Mouse (Mus musculus) cerebellum, adult 2 months (tissue): ENCODE data around the gene Zfhx3. TPM values are rescaled to one million over a fixed set of nuclear protein-coding genes. Genes with fewer than 3 reads are reported as not detected.

Experiments
- DNase-seq, 2 experiments: peaks; one replicate each; pipeline ENCODE4 v3.0.0; 2021
- H3K27ac ChIP-seq: fragments of 200-500 bp; 2 replicates; pipeline ENCODE4 v1.5.1; 2012; ENCODE audit warnings: low read length, control low read depth, inconsistent platforms; ENCODE audit not compliant: insufficient read depth
- H3K27me3 ChIP-seq: fragments of 200-500 bp; 2 replicates; pipeline ENCODE4 v1.6.1; 2012; ENCODE audit warnings: inconsistent platforms, mild to moderate bottlenecking, low read length, moderate library complexity; ENCODE audit not compliant: control insufficient read depth, insufficient read depth
- H3K4me1 ChIP-seq: fragments of 200-500 bp; 2 replicates; pipeline ENCODE4 v1.6.1; 2011; ENCODE audit warnings: low read length; ENCODE audit not compliant: control insufficient read depth, insufficient read depth
- H3K4me3 ChIP-seq: fragments of 200-500 bp; replicated peaks from 2 replicates; pipeline ENCODE3; 2011; ENCODE audit warnings: mild to moderate bottlenecking, low read depth, low read length, control low read depth; ENCODE audit not compliant: insufficient read depth
- CTCF ChIP-seq: fragments of 200-500 bp; IDR thresholded peaks from 2 replicates; pipeline ENCODE4 v1.5.1; 2011; ENCODE audit warnings: low read depth, mild to moderate bottlenecking, control low read depth, low read length, moderate library complexity, borderline replicate concordance; ENCODE audit not compliant: insufficient read depth
- POLR2A ChIP-seq: fragments of 200-500 bp; IDR thresholded peaks from 2 replicates; pipeline ENCODE4 v1.6.1; 2011; ENCODE audit warnings: low read length, control low read depth, borderline replicate concordance; ENCODE audit not compliant: insufficient read depth
- WGBS: fragments of 180-500 bp; shearing (Covaris S2); methylation state at CpG from one replicate; pipeline ENCODE4 v1.1.7; 2018; 5-methylcytosine and 5-hydroxymethylcytosine counted together
- polyA plus RNA-seq: library from polyadenylated mRNA; depleted of rRNA; stranded (reverse); fragments of >200 nt; gene quantifications from 2 replicates; pipeline ENCODE4 v1.2.3, GENCODE M21; 2012

The Zfhx3 gene
- polyA plus RNA-seq, 1 experiment = 3.3 TPM

DNA sequence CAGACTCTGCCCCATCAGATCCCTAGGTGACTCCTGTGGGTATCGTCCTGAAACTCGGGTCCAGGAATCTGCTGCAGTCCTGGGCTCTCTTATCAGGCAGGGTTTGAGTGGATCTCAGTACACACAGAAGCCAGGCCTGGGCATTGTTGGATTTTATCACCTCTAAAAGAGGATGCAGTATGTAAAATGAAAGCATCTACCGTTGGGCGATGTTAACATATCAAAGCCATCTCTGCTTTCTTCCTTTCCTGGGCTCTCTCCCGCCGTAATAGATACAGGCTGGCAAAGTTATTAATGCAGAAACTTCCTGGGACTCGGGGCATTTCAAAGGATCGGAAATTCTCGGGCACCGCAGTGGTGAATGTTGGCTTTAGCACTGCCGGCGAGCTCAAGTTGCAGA, 537.7 kb downstream of the Zfhx3 start:
- no peaks in the 10 kb centered on the region for H3K4me1 ChIP-seq
- TF ChIP-seq CTCF = no peak
- no peak for TF ChIP-seq POLR2A
- H3K4me3 ChIP-seq = no peak overlapping the region
- no peak overlapping the region for H3K27ac ChIP-seq
- no peak for DNase-seq
- 79% methylated on average over 12 of the region's 12 CpGs for WGBS
- H3K27me3 ChIP-seq = peaks cover 1% of the 10 kb centered on the region; the same call in 1 of the 2 replicates

DNA sequence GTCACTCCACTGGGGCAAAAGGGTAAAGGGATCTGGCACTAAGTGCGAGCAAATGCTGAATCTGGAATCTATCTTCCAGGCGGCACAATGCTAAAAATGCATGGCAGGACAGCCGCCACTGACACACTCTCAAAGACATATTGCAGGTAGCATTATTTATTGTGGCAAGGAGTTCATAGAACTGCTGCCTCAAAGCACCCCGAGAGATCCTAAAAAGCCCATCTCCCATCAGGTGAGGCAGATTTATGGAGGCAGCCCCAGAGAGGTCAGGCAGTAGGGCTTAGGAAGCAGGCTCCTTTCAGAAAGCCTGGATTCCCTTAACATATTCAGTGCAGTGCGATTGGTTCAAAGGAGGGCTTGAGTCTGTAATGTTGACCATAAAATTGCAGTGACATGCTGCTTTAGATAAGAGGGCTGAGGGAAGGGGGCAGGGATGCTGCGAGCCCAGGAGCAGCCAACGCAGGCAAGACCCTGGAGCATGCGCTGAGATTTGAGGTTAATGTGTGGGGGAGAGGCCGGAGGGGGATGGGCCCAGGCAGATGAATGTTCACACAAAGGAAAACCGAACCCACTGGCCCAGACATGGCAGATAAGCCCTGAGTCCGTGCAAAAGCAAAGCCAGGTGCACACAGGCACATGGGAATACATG, 538.8 kb downstream of the Zfhx3 start:
- no peaks in the 10 kb centered on the region for H3K4me1 ChIP-seq
- DNase-seq = no peak
- H3K27ac ChIP-seq = no peak overlapping the region
- no peak for TF ChIP-seq CTCF
- no peak for TF ChIP-seq POLR2A
- peaks cover 1% of the 10 kb centered on the region; the same call in 1 of the 2 replicates for H3K27me3 ChIP-seq
- H3K4me3 ChIP-seq = no peak overlapping the region
- 49% methylated on average over 11 of the region's 11 CpGs for WGBS

- no peak overlapping the region for H3K4me3 ChIP-seq
- no peak for DNase-seq
- WGBS = 50% methylated on average over 12 of the region's 12 CpGs
- H3K27me3 ChIP-seq = no peaks in the 10 kb centered on the region
- no peak for TF ChIP-seq POLR2A
- no peak for TF ChIP-seq CTCF
- H3K4me1 ChIP-seq = no peaks in the 10 kb centered on the region
- no peak overlapping the region for H3K27ac ChIP-seq
Observed at GRCm38 (mm10) chr8:108496101-108496500, 553.7 kb downstream of the Zfhx3 start.

DNA sequence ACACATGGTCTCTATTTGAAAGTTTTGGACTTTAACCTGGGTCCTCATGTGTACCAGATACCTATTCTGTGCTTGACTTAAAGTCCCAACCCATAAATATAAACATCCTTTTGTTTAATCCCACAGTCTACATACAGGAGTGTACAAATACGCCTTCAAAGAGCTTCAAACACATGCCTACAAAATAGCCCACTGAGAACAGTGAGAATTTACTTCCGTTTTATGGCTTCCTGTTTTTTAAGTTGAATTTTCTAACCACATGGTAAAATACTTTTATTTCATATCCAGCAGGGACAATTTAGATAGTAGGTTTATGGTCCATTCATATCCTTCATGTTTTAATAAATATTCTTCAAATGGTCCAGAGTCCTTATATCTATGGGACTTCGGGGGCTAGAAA, 564.3 kb downstream of the Zfhx3 start:
- Histone ChIP-seq H3K27ac (no peak overlapping the region), H3K4me3 (no peak overlapping the region), H3K27me3 (no peaks in the 10 kb centered on the region), H3K4me1 (no peaks in the 10 kb centered on the region)
- TF ChIP-seq CTCF = no peak
- TF ChIP-seq POLR2A = no peak
- no peak for DNase-seq
- WGBS = 91% methylated on average over 3 of the region's 3 CpGs

GRCm38 (mm10) chr8:108507769-108508168, 565.3 kb downstream of the Zfhx3 start:
- DNase-seq = no peak
- WGBS = 84% methylated on average over 3 of the region's 3 CpGs
- no peak for TF ChIP-seq CTCF
- TF ChIP-seq POLR2A = no peak
- H3K4me1 ChIP-seq = no peaks in the 10 kb centered on the region
- H3K4me3 ChIP-seq = no peak overlapping the region
- H3K27ac ChIP-seq = no peak overlapping the region
- no peaks in the 10 kb centered on the region; the same call in 1 of the 2 replicates for H3K27me3 ChIP-seq

GRCm38 (mm10) chr8:108510641-108511325, 568.3 kb downstream of the Zfhx3 start:
- peak in 1 of 2 experiments; percentile 5 for DNase-seq
- no peaks in the 10 kb centered on the region; the same call in 1 of the 2 replicates for H3K27me3 ChIP-seq
- no peak overlapping the region for H3K27ac ChIP-seq
- no peaks in the 10 kb centered on the region for H3K4me1 ChIP-seq
- TF ChIP-seq CTCF (no peak), POLR2A (no peak)
- 19% methylated on average over 14 of the region's 14 CpGs for WGBS
- no peak overlapping the region for H3K4me3 ChIP-seq

GRCm38 (mm10) chr8:108518116-108518515, 575.7 kb downstream of the Zfhx3 start:
- Histone ChIP-seq H3K27me3 (no peaks in the 10 kb centered on the region), H3K4me3 (no peak overlapping the region), H3K4me1 (no peaks in the 10 kb centered on the region), H3K27ac (no peak overlapping the region)
- TF ChIP-seq CTCF = no peak
- no peak for TF ChIP-seq POLR2A
- WGBS = 55% methylated on average over 7 of the region's 7 CpGs
- DNase-seq = no peak

DNA sequence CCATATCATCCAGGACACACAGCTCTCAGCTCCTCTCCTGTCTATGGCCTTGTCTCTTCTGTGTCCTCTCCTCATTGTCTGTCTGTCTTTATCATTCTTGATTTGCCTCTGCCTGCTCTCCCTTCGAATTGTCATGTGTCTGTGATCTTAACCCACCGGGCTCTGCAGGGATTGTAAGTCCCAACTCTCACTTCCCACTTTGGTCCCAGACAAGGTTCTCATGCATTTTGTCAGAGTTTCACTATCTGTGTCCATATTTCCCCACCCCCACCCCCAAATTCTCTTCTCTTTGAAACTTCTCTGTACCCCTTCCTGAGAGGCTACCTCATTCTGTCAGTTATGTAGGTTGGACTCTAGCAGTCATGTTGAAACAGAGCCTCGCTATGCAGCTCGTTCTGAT, 579.6 kb downstream of the Zfhx3 start:
- no peak for TF ChIP-seq CTCF
- no peak for TF ChIP-seq POLR2A
- 91% methylated on average over 4 of the region's 4 CpGs for WGBS
- H3K27me3 ChIP-seq = no peaks in the 10 kb centered on the region
- no peak overlapping the region for H3K4me3 ChIP-seq
- no peaks in the 10 kb centered on the region for H3K4me1 ChIP-seq
- no peak for DNase-seq
- H3K27ac ChIP-seq = no peak overlapping the region
